Mouse (Mus musculus) liver, embryonic 14.5 days (tissue): ENCODE measurements around the gene Rufy4.

Source experiments
- CTCF ChIP-seq: IDR thresholded peaks from 2 replicates; pipeline ENCODE4 v1.5.1; 2016; ENCODE audit warnings: antibody characterized with exemption, low read depth, control low read depth
- EP300 ChIP-seq: IDR thresholded peaks from 2 replicates; pipeline ENCODE4 v1.6.1; 2016; ENCODE audit warnings: antibody characterized with exemption, low read depth

DNA sequence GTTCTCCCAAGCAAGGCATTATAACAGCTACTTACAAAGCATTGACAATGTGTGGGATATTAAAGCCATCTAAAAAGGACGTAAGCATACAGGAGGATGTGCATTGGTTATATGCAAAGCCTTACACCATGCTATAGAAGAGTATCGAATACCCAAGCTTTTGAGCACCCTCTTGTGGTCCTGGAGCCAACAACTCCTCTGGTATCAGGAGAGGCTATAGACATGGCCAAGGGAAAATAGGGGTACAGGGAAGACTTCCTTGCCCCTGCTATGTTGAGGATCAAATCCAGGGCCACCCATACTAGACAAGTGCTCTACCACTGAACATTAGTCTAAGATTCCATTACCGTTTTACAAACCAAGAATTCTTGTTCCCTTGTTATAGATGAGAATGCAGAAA is 6.7 kb downstream of the Rufy4 start:
- TF ChIP-seq CTCF (peak; percentile 21; the same call in 1 of the 2 replicates), EP300 (no peak)
